Comparison of ENCODE assay signal across 18 mouse cellular contexts in the genomic region with DNA sequence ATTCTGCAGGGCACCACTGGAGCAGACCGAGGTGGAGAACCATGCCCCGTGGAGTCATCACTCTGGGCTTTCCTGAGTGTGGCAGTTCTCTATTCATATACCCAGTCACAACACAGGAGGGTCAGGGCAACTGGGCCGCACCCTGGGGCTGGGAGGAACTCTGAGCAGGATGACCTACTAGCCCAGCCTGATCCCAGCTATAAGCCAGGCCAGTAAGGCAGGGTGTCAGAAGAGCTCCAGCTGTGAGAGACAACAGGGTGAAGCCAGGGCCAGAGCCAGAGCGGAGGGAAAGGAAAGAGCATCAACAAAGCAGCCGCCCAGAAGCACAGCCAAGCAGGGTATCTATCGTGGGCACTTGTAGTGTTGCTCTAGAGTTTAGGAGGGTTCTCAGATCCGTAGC.
DNase-seq lines count a peak whose midpoint lies in the region; ATAC-seq and TF ChIP-seq lines count a peak whose summit lies in the region.
"Had no signal": no experiment of that assay in that cellular context is flagged by ENCODE, and none has a peak within 500 bp of the region (broad histone marks: within the 10 kb centered on the region; RNA-seq: fewer than 3 reads in every experiment).

No protein-coding gene starts in this region.

- ATAC-seq in heart, embryonic 15.5 days (replicated peaks; ENCODE audit: insufficient number of reproducible peaks, insufficient read depth, low FRiP score, low read depth) = 0 out of 2 replicates have a peak, but pooled peaks have one; percentile 19
- ATAC-seq: inflammation-experienced regulatory T-cells, adult 6 months; midbrain, embryonic 16.5 days had no signal

- H3K36me3 ChIP-seq in heart, embryonic 15.5 days = no peaks in the 10 kb centered on the region
- no peaks in the 10 kb centered on the region for H3K36me3 ChIP-seq in midbrain, embryonic 10.5 days
- H3K36me3 ChIP-seq: forebrain, embryonic 12.5 days; hindbrain, embryonic 12.5 days; limb, embryonic 15.5 days; stomach, embryonic 15.5 days had no signal

- no peak overlapping the region for H3K4me2 ChIP-seq in heart, embryonic 15.5 days
- H3K4me2 ChIP-seq: forebrain, embryonic 12.5 days; hindbrain, embryonic 12.5 days; limb, embryonic 15.5 days; stomach, embryonic 15.5 days had no signal

- H3K9me3 ChIP-seq in heart, embryonic 15.5 days (replicated peaks) = no peaks in the 10 kb centered on the region
- H3K9me3 ChIP-seq in midbrain, embryonic 10.5 days (replicated peaks) = no peaks in the 10 kb centered on the region
- H3K9me3 ChIP-seq: forebrain, embryonic 12.5 days; hindbrain, embryonic 12.5 days; limb, embryonic 15.5 days; megakaryocyte, embryonic 14.5 days; stomach, embryonic 15.5 days had no signal

- 60% methylated on average over 7 of the region's 7 CpGs for WGBS in heart, embryonic 15.5 days
- WGBS in midbrain, embryonic 10.5 days = 71% methylated on average over 7 of the region's 7 CpGs

- H3K9ac ChIP-seq in heart, embryonic 15.5 days = no peak overlapping the region
- H3K9ac ChIP-seq: forebrain, embryonic 12.5 days; hindbrain, embryonic 12.5 days; limb, embryonic 15.5 days; stomach, embryonic 15.5 days had no signal

- H3K27ac ChIP-seq in gastrocnemius, adult 2 months = peak overlapping the region; percentile 75
- no peak overlapping the region for H3K27ac ChIP-seq in heart, embryonic 15.5 days
- H3K27ac ChIP-seq in midbrain, embryonic 10.5 days (replicated peaks) = no peak overlapping the region
- H3K27ac ChIP-seq: forebrain, embryonic 12.5 days; hindbrain, embryonic 12.5 days; limb, embryonic 15.5 days; stomach, embryonic 15.5 days had no signal

- DNase-seq in gastrocnemius, adult 2 months = peak; percentile 62
- no peak for DNase-seq in gastrocnemius, postnatal 10 days
- peak; percentile 6 for DNase-seq in lung, postnatal 36 days
- no peak for DNase-seq in lung, postnatal 4 days
- no peak for DNase-seq in thymus, postnatal 4 days
- no peak for DNase-seq in midbrain, embryonic 10.5 days (ENCODE audit: low spot score)
- DNase-seq: cerebellum, postnatal 10 days; kidney, adult 8-10 months; lung, adult 18-20 months had no signal

- H3K4me3 ChIP-seq in gastrocnemius, adult 2 months = no peak overlapping the region
- no peak overlapping the region for H3K4me3 ChIP-seq in heart, embryonic 15.5 days
- H3K4me3 ChIP-seq in midbrain, embryonic 10.5 days = no peak overlapping the region
- H3K4me3 ChIP-seq: forebrain, embryonic 12.5 days; hindbrain, embryonic 12.5 days; limb, embryonic 15.5 days; megakaryocyte, embryonic 14.5 days; stomach, embryonic 15.5 days had no signal

- intact Hi-C loops in gastrocnemius, adult 2 months (cut with DNase I) = no loop called here

- H3K4me1 ChIP-seq in heart, embryonic 15.5 days (replicated peaks) = peaks cover 12% of the 10 kb centered on the region; the same call in 1 of the 2 replicates
- H3K4me1 ChIP-seq in midbrain, embryonic 10.5 days = no peaks in the 10 kb centered on the region
- H3K4me1 ChIP-seq: forebrain, embryonic 12.5 days; hindbrain, embryonic 12.5 days; limb, embryonic 15.5 days; stomach, embryonic 15.5 days had no signal

- no peaks in the 10 kb centered on the region for H3K27me3 ChIP-seq in heart, embryonic 15.5 days
- H3K27me3 ChIP-seq in midbrain, embryonic 10.5 days (ENCODE audit: low read depth, poor library complexity, severe bottlenecking) = no peaks in the 10 kb centered on the region
- H3K27me3 ChIP-seq: CH12.LX; forebrain, embryonic 12.5 days; hindbrain, embryonic 12.5 days; limb, embryonic 15.5 days; stomach, embryonic 15.5 days had no signal

- no peak for TF ChIP-seq CTCF in gastrocnemius, adult 2 months (IDR thresholded peaks at IDR 0.05)

Comparison
In these comparisons a context has a peak if more than half of its experiments do, and no peak if none do; other contexts are left out.
1. DNase-seq: peak in gastrocnemius, adult 2 months (single experiment) and lung, postnatal 36 days (single experiment); none in gastrocnemius, postnatal 10 days (single experiment), lung, postnatal 4 days (0 of 2), thymus, postnatal 4 days (single experiment) and midbrain, embryonic 10.5 days (single experiment).